Mouse (Mus musculus) activated CD4-positive, CD25-positive, alpha-beta regulatory T cell, adult 4 months (primary cell): ENCODE data around the gene Adgrv1. TPM values are rescaled to one million over a fixed set of nuclear protein-coding genes. Genes with fewer than 3 reads are reported as not detected.

Experiments used
- ATAC-seq: one replicate; pipeline ENCODE4 v1.8.0; 2017
- polyA plus RNA-seq, 2 experiments: library from polyadenylated mRNA; unstranded; fragments of 100-300 nt; shearing (Covaris generic); gene quantifications; one replicate each; pipeline ENCODE4 v1.2.1; 2017

Gene Adgrv1
- polyA plus RNA-seq, 2 experiments from 2014 or later, result 0.66 TPM; not detected in 1

DNA sequence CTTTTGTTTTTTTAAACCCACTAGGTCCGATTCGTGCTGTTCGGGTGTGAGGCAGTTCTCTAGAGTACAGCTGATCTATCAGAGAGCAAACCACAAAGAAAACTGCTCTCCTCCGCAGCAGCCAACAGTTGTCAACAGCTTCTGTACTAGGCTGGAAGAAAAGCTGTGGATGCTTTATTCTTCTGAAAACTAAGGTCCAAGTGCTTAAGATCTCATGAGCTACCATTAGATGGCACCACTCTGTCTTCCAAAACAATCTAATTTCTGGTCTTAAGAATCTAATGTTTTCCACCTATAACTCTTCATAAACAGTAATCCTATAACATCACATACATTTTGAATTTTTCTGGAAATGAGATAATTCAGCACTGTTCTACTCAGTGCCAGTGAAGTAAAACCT, 22.6 kb downstream of the Adgrv1 start:
- no peak for ATAC-seq

DNA sequence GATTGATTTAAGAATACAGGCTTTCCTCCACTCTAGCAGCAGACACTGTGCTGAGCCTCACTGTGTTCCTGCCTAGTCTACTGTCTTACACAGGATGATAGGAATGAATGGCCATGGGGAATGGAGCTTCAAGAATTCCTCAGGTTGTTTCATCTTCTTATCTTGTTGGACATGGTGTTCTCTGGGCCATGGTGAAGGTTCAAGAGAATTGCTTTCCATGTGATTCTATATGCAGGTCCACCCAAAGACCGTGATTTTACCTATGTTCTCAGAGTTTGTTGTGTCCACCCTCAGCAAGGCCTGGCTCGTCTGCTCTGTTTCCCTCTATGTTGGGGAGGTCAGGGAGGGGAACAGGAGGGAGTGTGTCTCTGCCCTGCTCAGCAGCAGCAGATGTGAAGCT, 26.0 kb downstream of the Adgrv1 start:
- no peak for ATAC-seq

DNA sequence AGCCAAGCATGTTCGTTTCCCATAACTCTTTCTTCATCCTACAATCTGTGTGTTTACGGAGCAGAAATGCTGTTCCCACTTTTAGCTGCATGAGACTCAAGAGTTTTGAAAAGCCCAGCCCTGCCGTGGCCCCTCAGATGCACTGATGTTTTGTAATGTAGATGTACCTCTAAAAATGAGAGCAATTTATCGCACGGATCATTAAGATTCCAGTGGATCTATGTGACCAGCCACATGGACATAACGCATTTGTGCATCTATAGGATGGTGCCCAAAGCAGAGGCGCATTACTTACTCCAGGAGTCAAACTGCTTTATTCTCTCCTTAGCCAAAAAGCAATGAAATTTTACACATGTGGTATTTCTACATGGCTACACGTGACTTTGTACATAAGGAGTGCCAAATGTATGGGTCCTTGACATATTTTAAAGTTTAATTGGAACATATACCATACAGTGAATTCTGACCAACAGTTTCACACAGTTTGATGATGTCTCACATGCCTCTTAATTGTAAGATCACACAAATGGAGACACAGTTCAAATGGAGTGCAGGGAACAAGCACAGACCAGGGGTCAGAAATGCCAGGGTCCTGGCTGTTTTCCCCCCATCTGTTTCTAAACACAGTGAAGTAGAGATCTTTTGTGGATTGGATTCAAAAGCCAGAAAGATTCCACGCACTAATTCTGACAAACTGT, 35.9 kb downstream of the Adgrv1 start:
- ATAC-seq, result no peak

DNA sequence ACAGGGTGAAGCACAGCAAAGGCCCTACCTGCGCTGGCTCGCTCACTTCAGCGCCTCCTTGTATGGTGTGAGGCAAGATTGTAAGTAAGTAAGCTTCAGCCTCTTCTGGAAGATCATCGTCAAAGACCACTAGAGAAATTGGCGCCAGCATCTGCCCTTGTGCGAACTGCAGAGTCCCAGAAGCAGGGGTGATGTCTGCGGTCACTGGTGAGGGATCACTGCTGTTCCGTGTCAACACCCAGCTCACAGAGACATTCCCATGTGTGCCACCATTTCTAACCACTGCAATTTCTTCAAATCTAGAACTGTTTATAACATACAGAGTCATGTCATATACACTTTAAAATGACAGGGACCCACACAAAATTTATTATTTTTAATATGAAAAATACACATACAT, 54.3 kb downstream of the Adgrv1 start:
- ATAC-seq, result no peak

DNA sequence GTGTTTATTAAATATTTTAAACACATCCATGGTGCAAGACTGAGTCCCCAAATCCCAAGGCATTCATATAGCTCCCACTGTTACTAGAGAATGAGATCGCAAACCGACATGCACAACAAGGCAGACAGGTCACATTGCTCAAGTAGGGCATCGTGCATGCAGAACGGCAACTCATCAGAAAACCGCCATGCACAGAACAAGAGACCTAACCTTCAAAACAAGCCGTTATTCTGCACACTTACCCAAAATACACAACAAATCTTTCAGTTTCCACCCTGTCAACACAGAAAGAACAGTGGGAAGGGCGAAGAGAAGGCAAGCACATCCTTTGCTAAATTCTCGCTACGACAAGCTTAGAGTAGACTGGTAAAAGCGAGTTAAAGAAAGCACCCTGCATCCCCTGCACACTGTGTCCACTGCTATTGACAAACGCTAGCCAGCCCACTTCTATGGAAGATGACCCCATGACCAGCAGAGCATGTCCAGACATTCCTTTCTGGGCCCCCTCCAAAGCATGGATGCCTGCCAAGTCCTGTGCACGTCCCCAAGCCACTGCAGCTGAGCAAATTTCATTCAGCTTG, 62.6 kb downstream of the Adgrv1 start:
- no peak for ATAC-seq

DNA sequence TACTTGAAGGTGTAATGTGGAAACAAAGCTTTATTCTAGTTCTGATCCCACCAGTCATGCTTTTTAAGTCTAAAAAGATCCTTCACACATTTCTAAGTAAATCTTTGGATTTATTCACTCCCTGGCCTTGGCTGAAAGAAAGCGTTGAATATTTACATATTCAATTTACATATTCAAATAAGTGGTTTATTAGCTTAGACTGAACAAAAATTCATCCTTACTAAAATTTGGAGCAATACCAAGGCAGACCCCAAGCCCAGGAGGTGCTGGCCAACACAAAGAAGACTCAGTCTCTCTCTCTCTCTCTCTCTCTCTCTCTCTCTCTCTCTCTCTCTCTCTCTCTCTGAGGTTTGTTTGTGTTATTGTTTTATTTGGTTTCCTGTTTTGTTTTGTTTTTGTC, 82.9 kb downstream of the Adgrv1 start:
- no peak for ATAC-seq

DNA sequence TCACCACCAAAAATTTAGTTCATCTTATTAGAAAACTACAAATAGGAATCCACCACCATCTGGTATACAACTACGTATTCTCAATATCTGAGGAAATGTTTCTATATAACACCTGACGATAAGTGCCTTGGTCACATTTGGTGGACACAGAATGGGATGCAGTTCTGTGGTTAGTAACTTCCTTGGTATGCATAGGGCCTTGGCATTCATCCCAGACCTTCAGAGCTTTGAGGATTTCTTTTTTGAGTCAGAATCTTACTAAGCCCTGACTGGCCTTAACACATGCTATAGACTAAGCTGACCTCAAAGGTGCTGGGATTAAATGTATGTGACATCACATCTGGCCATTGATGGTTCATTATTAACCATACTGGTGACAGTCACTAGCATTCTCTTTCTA, 98.0 kb downstream of the Adgrv1 start:
- no peak for ATAC-seq

DNA sequence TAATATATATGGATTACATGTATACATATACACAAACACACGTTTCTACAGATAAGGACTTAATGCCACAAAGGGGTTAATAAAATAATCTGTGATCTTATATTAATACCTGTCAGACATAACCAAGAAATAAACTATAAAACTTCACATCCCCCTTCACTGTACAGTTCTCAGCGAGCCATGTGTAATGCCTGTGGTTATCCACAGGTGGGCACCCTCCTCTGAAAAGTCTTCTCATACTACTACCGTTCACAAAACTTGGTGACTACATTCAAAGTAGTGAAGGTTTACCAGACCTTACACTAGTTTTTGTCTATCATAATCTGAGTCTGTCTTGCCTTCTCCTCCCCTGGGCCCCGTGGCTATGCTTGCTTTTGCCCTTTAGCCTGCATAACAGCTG, 106.3 kb downstream of the Adgrv1 start:
- ATAC-seq, result no peak

DNA sequence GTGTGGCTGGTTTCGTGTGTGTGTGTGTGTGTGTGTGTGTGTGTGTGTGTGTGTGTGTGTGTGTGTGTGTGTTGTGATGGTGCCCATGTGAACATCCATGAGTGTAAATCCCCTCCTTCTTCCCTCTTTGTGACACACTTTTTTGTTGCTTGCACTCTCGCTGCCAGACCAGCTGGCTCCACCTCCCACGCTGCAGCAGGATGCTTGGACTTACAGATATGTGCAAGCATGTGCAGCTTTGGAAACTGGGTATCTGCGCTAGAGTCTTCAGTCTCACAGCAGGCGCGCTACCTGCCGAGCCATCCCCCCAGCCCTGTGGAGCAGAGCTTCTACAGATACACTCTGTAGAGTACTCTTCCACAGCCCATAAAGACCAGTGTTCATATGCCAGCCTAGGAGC, 122.8 kb downstream of the Adgrv1 start:
- no peak for ATAC-seq

DNA sequence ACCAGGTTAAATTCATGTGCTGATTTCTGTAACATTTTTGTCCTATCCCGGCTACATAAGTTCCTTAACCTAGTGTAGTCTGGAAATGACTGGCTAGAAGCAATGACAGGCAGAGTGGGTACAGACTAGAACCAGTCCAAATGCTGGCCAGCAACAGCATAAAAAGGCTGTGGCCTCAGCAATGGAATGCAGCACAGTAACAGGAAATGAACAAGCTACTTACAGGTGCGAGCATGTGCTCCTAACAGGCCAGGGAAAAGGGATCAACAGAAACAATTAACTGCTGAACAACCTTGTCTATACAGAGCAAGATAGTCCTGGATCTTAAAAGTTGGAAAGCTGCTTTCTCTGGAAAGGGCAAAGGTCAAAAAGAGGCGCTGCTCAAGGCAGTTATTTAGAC, 135.9 kb downstream of the Adgrv1 start:
- no peak for ATAC-seq

DNA sequence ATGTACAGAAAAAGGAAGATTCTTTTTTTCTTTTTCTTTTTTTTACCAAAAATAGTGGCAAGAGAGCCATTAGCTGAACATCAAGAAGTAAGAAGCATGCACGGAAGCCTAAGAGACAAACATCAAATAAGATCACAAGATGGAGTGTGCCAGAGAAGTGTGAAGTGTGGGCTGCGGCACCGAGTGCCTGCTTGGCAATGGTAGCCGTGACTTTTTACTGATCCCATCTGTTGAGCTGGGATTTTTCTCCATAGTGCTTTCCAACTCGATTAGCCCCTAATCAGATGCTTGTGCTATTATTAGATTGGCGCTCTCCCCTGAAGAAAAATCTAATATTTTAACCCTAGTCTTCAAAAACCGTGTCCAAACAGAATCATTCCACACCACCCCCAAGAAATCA, 141.0 kb downstream of the Adgrv1 start:
- ATAC-seq, result no peak

DNA sequence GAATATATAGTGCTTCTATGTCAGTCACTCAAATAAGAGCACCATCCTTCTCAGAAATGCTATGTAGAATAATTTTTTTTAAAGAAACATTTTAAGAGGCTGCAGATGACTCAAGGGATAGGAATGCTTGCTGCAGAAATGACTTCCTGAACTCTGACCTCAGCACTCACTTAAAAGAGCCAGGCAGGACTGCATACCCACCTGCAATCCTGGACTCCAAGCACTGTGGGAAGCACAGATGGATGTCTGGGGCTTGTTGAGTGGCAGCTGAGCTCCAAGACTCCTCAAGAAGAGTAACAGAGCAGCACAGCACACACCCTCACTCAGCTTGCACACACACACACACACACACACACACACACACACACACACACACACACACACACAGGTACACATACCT, 146.0 kb downstream of the Adgrv1 start:
- no peak for ATAC-seq

DNA sequence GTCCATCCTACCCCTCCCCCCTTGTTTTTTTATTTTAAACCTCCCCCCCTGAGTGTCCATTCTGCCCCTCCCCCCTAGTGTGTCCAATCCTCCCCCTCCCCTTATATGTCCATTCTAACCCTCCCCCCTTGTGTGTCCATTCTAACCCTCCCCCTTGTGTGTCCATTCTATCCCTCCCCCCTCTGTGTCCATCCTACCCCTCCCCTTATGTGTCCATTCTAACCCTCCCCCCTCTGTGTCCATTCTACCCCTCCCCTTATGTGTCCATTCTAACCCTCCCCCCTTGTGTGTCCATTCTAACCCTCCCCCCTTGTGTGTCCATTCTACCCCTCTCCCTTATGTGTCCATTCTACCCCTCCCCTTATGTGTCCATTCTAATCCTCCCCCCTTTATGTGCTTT, 159.2 kb downstream of the Adgrv1 start:
- ATAC-seq, result no peak

DNA sequence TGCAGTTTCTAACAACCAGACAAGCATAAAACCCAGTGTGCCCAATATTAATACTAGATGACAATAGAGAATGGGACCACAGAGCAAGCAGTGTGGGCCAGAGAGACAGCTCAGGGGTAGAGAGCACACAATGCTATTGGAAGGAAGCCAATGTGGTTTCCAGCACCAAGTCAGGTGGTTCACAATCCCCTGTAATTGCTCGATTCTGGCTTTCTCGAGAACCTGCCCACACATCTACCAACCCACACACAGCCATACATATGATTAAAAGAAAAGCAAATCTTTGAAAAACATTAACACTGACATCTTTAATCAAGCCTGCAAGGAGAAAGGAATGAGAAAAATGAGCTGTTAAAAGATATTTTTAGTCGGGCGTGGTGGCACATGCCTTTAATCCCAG, 166.3 kb downstream of the Adgrv1 start:
- no peak for ATAC-seq

DNA sequence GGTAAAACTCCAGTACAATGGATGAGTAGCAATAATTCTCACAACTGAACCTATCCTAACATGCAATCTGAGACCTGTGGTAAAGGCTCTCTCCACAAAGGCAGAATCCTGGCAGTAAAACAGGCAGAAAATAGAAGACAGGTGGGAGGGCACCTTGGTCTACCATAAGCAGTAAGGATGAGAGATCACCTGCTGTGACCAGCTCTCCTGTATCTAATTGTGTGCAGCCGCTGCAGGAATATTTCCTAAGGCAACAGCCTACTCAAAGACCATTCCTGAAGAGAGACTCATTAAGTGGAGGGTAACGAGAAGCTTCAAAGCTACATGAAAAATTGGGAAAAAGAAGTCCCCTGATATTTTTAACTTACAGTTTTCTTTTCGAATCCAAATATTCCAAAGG, 167.2 kb downstream of the Adgrv1 start:
- no peak for ATAC-seq

DNA sequence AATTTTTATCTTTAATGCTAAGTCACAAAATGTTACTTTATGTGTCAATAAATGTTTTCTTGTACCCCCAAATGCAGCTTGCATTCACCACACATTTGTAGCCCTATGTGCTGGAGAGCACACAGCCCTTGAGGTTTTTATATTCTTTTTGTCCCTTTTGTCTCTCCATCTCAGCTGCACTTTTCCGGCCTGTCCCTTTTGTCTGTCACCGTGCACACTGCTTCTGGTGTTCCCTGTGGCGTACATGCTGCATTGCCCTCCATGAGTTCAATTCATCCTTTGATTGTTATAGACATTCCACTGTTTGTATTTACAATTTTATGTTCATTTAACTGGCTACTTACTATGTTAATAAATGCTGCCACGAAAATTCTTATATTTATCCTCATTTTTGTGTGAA, 183.3 kb downstream of the Adgrv1 start:
- no peak for ATAC-seq

DNA sequence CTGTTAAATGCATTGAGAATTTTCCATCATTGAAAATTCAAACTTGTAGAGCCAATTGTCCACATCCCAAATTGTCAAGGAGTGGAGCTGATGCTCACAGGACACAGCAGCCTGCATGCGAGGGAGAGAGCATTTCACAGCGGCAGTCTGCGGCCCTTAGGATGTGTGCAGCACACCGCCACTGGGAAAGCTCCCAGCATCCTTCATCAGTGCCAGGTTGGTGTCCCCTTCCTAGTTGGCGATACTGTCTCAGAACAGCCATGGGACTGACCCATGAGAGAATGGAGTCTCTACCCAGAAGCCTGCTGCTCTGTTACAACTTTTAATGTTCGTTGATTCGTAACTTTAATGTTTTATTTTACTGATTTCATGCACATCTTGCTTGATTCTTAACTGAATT, 183.8 kb downstream of the Adgrv1 start:
- no peak for ATAC-seq

DNA sequence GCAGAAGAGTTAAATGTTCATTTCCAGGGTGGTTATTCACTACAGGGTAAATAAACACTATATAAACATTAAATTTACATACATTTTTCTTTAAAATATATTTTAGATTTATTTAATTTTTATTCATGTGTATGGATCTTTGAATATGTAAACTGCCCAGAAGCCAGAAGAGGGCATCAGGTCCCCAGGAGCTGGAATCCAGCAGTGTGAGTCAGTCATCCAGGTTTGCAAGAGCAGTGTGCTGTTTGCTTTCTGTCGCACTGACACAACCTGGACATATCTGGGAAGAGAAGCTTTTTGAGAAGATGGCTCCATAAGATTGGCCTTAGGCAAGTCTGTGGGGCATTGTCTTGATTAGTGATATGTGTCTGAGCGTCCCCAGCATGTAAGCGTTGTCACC, 191.5 kb downstream of the Adgrv1 start:
- ATAC-seq, result no peak

DNA sequence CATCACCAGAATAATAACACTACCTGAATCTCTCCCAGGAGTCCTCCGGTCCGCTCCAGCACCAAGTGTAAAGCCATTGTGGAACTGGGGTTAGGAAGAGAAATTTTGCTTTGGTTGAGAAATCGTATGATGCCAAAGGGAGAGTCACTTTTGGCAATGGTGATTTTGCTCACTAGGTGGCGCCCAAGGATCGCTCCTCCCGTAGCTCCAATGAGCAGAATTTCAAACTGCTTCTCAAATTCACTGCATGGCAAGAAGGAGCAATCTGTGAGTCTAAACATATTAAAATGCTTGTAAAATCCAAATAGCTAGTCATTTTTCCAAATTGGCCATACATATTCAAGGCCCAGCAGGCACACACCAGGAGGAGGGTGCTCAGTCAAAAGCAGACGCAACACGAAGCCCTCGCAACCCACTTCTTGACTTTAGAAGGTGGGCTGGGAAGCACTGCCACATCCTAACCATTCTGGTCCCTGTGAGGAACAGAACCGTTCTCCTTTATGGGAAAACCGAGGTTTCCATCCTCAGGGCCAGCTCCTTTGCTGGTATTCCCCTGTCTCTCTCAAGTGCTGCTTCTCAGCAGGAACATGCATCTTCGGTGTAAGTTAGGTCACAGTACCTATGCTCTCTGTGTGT, 193.4 kb downstream of the Adgrv1 start:
- peak; percentile 40 for ATAC-seq

DNA sequence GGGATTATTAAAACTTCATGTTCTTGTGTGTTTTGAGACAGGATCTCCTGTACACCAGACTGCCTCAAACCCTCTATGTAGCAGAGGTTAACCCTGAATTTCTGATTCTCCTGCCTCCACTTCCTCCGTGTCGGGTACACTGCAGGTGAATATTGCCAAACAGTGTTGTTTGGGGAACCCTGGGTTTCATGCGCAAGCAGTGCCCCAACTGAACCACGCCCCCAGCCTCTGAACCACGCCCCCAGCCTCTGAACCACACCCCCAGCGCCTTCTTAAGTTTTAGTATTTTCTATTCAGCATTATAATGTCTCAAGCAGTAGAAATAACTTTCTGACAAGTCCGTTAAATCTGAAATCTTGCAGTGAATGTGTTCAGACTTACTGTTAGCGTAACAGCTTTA, 195.9 kb downstream of the Adgrv1 start:
- ATAC-seq, result no peak

DNA sequence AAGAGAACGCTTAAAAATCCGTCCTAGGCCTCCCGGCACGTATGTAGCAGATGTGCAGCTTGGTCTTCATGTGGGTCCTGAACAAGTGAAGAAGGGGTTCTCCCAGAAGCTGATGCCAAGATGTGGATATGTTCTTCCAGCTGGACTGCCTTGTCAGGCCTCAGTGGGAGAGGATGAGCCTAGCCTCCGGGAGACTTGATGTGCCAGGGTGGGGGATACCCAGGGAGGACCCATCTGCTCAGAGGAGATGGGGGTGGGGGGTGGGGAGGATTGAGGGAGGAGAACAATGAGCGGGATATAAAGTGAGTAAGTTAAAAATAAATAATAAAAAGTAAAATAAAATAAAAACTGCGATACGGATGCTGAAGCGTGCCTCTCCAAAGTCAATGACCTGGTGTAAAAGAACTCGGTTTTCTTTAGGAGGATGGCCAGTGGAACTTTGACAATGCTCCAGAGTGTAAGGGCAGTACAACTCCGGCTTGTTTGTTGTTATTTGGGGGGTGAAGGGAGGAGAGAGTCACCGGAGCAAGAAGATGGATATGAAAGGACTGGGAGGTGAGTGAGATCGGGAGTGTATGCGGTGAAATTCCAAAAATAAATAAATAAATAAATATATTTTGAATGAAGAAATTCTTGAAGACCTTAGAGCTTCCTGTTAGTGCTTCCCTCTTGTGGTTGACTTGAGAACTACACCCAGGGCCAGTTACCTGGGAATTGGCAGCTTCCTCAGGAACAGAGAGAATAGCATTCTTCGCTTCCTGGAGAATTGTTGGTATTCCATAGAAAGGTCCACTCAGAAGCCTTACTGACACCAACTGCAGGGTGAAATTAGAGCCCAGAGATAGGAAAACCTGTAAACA, 205.8 kb downstream of the Adgrv1 start:
- ATAC-seq, result no peak

DNA sequence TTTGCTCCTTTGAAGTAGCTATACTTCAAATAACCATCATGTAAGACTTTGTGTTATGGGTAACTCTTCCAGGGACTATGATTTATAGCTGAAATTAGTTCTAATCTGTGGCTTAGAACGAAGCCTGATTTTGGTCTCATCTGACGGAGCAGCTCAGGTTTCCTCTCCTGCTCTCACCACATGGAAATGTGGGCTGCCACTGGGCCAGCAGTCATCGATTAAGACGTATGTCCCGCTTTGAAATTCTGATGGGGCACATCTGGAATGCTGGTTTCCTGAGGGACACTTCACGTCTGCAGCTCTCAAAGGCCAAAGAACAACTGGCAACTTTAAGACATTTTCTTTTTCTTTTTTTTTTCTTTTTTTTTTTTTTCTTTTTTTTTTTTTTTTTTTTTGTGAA, 207.8 kb downstream of the Adgrv1 start:
- ATAC-seq, result no peak

DNA sequence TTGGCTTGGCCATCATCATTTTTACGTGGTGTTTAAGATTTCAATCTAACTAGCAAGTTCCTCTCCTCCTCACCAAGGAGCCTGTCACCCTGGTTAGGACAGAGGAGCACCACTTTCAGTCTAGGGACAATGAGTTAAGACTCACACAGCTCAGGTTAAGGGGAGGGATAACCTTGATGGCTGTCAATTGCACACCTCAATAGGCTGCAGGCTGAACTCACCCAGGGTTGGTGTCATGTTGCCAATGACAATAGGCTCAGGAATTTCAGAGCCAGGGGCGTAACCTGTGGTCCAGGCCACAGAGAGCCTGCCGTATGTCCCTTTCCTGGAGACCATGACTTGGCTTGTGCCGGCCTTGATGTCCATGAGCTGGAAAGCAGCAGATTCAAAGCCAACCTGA, 209.0 kb downstream of the Adgrv1 start:
- no peak for ATAC-seq
